21 mouse cellular contexts compared by ENCODE assay signal in the genomic region with DNA sequence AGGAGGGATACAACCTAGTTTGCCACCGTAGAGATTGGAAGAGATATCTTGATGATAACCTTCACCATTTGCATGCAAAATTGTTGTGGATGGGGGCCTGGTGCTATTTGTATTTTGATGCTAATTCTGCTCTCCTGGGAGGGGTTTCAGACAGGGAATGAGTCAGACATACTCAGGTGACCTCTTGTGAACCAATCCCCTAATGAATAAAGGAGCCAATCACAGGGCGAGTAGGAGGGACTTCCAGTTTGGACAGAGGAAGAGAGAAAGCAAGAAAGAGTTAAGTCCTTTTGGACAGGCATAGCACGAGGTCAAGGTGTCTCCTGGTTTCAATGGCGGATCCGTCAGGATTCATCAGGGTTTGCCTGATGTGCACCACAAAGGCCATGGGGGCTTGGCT.
"Had no signal": no experiment of that assay in that cellular context is flagged by ENCODE, and none has a peak within 500 bp of the region (broad histone marks: within the 10 kb centered on the region; RNA-seq: fewer than 3 reads in every experiment).

No protein-coding gene starts in this region.

- H3K4me1 ChIP-seq: lung, embryonic 15.5 days; midbrain, embryonic 13.5 days; neural tube, embryonic 13.5 days; neural tube, embryonic 15.5 days had no signal

- H3K9me3 ChIP-seq: lung, embryonic 15.5 days; midbrain, embryonic 10.5 days; midbrain, embryonic 13.5 days; neural tube, embryonic 13.5 days; neural tube, embryonic 15.5 days; stomach, embryonic 15.5 days had no signal

- H3K9ac ChIP-seq: liver, embryonic 14.5 days; lung, embryonic 15.5 days; midbrain, embryonic 13.5 days; neural tube, embryonic 13.5 days; neural tube, embryonic 15.5 days; stomach, embryonic 15.5 days had no signal

- ATAC-seq: lung, postnatal 0 days; midbrain, embryonic 13.5 days; midbrain, embryonic 16.5 days had no signal

- H3K36me3 ChIP-seq: lung, embryonic 15.5 days; midbrain, embryonic 10.5 days; midbrain, embryonic 13.5 days; neural tube, embryonic 13.5 days; neural tube, embryonic 15.5 days; stomach, embryonic 15.5 days had no signal

- H3K27ac ChIP-seq: liver, embryonic 14.5 days; lung, embryonic 15.5 days; midbrain, embryonic 10.5 days; midbrain, embryonic 13.5 days; neural tube, embryonic 13.5 days; neural tube, embryonic 15.5 days; stomach, embryonic 15.5 days; stomach, postnatal 0 days had no signal

- DNase-seq: lung, adult 18-20 months; lung, postnatal 4 days; retina, postnatal 1 day; right cerebral cortex, adult 18-20 months; right cerebral cortex, postnatal 25 days; right cerebral cortex, postnatal 4 days; spleen, adult 18-20 months; thymus, adult 2 months; thymus, postnatal 25 days; thymus, postnatal 4 days had no signal

- H3K4me3 ChIP-seq: lung, embryonic 15.5 days; midbrain, embryonic 10.5 days; midbrain, embryonic 13.5 days; myocyte; neural tube, embryonic 13.5 days; neural tube, embryonic 15.5 days; stomach, embryonic 15.5 days had no signal

- H3K4me2 ChIP-seq: lung, embryonic 15.5 days; midbrain, embryonic 13.5 days; neural tube, embryonic 13.5 days; neural tube, embryonic 15.5 days; stomach, embryonic 15.5 days had no signal

- H3K27me3 ChIP-seq: lung, embryonic 15.5 days; midbrain, embryonic 13.5 days; neural tube, embryonic 13.5 days; neural tube, embryonic 15.5 days; stomach, embryonic 15.5 days had no signal
